Mouse (Mus musculus) layer of hippocampus, adult 9-10 months (tissue): Measurements from ENCODE around the gene Gm12216.

Experiments
- DNase-seq: peaks from one replicate; pipeline ENCODE4 v3.0.0; 2022; ENCODE audit warnings: low spot score

Gene Gm12216

DNA sequence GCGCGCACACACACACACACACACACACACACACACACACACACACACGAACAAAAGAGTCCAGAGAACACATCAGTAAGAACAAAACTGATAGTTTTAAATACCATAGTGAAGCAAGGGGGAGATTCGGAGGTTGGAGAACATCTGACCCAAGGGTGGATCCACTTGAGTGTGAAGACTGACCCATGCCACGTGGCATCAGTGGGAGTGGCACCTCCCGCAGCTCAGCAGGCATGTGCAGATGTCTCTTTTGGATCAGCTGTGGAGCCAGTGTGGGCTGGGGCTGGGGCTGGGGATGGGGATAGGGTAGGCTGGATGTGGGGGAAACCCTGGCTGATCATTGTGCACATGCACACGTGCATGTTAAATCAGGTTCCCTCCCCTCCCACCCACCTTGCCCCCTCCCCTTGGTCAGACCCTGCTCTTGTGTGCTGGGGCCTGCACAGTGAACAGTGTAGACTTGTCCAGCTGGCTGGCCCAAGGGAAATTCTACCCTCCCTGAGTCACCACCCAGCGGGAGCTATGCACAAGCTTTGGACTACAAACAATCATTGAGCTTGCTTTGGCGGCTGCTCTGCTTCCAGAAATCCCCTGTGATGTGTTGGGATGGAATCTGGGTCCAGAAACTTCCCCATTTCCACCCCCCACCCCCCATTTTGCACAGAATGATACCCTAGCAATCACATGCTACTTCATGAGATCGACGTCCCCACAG is 37.7 kb downstream of the Gm12216 start:
- DNase-seq = no peak

DNA sequence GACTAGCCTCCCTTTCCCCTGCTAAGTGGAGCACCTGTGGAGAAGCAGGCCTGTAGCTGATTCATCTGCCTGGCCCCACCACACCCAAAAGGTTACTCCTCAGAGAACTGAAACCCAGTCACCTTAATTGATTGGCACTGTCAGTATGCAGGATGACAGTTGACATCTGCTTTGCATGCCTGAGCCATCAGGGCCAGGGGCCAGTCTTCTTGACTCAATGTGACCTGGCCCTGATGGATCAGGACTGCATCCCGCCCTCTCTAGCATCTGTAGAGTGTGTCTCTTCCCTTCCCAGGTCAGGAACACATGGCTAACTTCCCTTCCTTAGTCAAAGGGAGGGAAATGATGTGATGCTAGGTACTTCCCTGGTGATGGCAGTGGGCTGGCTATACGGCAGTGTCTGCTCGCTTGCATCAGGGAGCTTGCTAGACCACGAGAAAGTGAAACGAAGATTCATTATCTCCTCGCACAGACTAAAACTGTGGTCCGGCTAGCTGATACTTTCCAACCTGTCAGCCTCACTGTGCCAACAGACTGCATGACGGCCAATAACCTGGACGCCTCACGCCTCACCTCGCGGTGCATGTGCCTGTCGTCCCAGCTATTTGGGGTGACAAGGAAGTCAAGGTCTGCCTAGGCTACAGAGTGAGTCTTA is 38.4 kb downstream of the Gm12216 start:
- no peak for DNase-seq

DNA sequence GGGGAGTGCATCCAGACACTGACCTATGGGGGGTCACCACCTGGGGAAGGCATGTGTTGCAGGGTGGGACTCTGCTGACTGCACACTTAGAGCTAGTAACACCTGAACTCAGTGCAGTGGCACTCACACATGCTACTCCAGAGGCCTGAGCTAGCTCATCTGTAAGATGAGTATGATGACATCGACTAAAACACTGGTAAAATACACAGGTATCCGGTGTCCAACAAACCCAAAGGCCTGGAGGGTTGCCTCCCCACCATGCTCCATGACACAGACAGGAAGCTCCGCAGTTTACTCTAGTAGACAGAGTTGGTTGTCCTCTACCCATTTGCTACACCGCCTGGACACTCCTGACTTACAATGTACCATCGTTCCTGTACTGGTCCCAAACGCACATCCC is 39.5 kb downstream of the Gm12216 start:
- no peak for DNase-seq

DNA sequence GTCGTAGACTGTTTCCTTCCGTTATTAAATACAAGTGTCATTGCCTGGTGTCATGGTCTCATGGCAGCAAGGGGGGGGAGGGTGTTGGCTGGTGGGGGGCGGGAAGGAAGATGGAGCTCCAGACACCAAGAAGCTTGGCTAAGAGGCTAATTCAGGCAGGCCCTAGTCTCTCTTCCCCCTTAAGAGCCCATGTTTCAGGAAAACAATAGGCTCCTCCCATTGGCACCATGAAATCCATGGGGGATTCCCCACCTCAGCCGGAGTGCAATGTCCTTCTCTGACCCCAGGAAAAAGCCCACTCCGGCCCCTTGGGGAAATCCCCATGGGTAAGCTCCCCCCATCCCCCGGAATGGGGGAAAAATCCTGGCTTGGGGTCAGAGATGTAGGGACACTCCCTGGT is 40.3 kb downstream of the Gm12216 start:
- DNase-seq = no peak

DNA sequence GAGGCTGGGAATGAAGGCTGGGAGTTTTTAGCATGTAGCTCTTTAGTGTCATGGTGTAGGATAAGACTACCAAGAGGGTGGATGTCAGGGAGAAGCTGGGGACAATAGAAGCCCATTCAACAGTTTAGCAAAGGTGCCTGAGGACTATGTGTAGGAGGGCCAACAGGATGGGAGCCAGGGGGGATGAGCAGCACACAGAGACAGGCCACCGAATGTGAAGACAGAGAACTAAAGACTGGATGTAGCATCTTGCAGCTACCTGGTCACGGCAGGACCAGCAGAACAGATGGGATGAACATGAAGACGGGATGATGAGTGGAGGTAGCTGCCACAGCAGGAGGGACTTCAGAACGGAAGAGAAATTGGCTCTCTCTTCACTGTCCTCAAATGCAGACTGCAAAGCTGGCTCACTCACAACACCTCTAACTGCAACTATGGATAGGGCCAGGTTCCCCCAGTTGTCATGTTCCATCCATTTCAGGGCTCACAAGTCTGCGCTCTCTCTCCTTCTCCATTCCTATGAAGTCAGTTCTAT is 42.1 kb downstream of the Gm12216 start:
- DNase-seq = no peak

DNA sequence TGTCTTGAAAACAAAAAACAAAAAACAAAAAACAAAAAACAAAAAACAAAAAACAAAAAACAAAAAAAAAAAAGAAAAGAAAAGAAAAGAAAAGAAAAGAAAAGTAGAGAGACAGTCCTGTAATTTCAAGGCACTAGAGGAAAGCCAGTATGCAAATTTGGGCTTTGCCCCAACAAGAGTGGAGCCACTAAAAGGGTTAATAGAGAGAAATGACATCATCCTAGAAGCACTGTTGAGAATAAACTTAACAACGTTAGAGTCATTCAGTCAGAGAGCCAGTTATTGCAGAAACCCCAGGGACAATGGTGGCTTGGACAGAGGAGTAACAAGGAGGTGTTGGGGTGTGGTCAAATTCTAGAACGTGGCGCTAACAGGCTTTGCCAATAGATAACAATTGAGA is 44.2 kb downstream of the Gm12216 start:
- DNase-seq = no peak

DNA sequence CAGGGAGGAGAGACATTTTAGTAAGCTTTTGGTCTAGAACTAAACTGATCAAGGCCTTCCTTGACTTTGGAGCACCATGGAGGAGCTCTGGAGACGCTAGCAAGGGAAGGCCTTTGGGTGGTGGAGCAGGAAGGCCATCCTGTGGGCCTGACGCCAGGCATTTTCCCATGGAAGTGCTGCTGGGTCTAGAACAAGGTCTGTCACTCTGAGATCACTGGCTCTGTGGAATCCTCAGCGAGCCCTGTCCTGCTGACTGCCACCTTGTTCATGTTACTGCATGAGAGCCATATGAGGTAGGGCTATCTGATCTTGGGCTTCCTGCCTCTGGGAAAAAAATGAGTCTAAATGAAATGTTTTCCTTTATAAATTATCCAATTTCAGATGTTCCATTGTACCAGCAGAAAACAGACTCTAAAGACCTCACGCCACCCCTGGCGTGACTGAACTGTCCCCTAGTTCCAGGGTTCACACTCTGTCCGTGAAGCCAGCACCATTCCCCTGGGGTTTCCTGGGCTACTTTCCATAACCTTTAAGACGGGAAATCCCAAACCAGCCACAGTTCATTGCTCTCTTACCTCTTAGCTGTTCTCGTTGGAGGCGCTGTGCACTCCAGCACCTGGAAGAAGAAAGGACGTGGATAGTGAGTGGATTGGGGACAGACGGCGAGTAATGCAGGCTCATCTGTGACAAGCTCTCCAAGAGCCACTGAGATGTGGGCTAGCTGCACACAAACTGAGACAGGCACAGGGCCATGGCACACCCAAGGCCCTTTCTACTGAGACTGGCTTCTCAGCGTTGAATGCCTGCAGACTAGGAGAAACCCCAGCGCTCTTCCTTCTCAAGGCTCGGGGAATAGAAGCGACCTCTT is 45.8 kb downstream of the Gm12216 start:
- no peak for DNase-seq

DNA sequence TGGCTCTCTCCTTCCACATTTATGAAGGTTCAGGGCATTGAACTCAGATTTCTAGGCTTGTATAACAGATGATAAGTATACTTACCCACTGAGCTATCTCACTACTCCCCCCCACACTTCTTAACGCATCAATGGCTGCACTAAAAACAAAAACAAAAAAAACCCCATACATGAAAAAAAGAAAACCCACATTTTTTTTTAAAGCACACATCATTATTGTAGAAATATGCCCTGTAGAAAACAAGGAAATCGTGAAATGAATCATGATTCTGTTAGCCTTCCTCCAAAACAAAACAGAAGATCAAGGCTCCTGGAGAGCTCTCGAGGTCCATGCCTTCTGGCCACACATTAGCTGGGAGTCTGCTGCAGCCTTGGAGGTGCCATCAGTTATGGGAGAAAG is 47.7 kb downstream of the Gm12216 start:
- no peak for DNase-seq

DNA sequence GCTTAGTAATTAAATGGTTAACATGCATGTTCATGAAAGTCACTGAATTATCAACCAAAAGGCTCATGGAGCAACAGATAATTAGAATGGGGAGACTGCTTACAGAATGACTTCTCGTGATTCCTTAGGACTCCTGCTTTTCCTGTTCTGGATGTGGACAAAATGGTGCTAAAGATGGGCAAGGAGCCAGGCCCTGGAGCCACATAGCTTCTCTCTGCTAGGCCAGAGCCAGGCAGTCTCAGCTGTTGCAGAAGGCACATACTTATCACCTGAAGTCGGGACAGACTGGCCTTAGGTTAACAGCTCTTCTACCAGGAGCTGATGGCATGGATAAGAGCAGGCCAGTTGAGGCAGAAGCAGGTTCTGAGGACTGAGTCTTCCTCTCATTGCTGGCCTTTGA is 48.3 kb downstream of the Gm12216 start:
- no peak for DNase-seq

DNA sequence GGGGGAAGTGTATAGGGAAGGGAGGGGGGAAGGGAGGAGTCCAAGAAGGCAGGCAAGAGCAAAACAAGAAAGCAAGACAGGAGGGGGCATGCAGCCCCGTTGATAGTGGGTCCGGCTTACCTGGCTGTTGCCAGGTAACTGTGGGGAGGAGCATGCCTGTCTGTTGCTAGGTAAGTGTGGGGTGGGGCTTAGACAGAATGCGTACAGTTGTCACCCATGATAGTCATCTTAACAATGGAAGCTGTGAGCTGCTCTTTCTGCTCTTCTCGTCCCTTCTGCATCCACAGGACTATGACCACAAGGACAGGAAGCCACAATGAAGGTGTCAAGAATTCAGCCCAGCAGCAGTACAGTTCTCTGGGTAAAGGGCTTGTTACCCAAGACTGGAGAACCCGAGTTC is 48.9 kb downstream of the Gm12216 start:
- no peak for DNase-seq

DNA sequence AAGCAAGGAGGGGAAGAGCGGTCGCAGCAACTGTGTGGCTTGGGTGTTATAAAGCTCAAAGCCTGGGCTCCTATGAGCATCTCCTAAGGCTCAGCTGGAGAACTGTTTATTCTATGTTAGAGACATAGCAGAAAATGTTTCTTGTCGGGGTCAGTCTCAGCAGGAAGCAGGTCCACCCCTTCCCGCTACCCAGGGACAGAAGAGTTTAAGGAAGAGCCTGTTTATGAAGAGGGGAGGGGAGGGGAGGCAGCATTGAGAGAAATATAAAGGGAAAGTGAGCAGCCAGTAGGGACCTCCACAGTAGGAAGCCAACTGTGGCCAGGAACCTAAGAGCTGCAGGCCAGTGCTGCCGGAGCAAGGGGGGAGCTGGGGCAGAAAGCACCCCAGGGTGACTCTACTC is 49.7 kb downstream of the Gm12216 start:
- DNase-seq = no peak

DNA sequence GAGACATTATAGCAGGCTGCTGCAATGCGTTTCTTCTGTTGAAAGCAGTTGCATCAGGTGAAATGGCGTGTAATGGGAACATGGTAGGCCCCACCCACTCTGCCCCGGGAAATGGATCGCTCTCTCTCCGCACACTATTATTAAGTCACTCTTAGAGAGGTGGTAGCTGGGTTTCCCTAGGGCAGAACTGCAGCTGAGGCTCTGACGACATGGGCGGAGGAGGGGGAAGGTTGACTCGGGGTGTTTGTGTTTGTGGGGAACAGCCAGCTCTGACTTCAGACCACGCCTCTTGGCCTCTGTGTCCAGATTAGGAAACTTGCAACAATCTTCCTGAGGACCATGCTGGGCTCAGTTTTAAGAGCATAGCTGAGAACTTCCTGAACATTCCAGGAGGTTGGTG is 53.3 kb downstream of the Gm12216 start:
- DNase-seq = no peak

DNA sequence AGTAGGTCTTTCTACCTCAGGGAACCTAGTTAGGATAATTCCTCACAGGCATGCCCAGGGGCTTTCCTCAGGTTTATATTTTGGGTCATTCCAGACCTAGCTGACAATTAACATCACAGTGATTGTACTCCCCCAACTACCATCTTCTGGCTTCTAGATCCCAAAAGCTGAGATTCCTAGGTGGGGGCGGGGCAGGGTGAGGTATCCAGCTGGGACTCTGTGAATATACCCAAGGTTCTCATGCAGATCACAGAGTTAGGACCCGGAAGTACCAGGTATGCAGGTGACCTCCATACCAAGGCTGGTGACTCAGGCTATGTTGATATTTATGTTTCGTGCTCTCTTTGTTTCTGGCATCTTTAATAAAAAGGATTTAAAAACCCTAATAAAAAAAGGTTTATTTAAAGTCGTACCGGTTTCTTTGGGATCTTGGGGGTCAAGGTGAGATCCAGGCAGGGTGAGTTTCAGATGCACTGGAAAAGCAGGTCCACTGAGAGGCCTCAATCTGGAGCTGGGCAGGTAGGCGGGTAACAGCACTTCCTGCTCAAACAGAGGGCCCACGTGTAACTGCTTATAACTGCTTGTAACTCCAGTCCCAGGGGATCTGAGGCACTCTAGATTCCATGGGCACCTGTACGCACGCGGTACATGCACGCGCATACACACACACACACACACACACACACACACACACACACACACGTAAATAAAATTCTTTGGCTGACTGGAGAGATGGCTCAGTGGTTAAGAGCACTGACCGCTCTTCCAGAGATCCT is 54.3 kb downstream of the Gm12216 start:
- no peak for DNase-seq

DNA sequence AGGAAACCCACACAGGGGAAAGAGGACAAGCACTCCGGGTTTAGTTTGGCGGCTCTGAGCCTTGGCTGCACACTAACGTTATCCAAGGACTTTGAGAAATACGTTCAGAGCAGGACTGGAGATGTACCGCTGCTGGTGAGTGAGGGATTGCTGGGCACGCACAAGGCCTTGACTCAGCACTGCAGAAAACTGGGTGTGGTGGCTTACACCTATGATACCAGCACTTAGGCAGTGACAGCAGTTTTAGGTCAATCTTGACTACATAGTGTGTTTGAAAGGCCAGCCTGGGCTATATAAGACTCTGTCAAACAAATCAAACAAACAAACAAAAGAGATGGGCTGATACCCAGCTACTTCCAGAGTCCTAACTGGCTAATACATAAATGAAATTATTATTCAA is 55.6 kb downstream of the Gm12216 start:
- DNase-seq = no peak

DNA sequence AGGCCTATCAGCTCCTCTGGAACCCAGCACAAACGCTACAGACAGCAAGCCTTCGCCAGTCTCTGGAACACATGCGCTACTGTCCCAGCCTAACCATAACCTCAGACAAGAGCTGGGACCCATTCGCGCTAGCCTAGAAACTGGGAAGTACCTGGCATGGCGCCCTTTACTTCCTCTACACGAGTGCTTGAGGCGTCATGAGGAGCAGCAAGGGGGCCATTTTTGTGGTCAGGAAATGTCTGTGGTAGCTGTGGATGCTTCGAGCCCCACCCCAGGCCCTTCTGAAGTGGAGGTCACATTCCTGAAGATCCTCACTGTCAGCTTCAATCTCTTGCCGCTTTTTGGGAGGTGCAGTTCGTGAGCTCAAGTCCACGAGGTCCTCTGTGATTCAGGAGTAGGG is 56.0 kb downstream of the Gm12216 start:
- no peak for DNase-seq

DNA sequence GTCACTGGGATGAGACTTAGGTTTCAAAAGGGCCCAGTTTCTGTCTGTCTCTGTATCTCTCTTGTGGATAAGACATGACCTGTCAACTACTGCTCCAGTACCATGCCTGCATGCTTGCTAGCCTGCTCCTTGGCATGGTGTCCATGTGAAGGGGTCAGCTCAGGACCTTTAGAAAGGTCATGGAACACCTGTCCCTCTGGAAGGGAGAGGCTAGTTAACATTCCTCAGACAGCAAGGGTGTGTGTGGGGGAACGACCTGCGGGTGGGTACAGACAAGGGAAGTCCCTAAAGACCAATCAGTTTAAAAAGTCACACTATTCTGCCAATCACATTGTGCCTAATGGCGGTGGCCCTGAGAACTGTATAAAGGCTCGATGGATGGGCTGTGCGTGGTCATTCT is 58.1 kb downstream of the Gm12216 start:
- DNase-seq = no peak

DNA sequence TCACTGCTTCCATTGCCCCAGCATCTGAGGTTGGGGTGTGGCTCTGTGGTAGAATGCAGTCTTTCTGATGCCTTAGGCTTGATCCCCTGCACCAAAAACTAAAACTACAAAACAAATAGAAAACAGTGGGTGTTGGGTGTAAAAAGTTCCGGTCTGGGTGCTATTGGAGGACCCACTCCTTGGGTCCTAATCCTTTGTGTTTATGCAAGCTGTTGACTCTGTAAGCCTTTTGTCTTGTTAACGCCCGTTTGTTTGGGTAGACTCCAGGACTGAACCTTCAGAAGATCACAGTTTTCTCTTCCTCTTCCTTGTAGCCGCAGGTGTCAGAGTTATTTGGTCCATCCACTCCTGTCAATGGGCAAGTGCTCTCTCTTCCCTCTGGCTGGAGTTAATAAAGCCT is 59.0 kb downstream of the Gm12216 start:
- DNase-seq = no peak

DNA sequence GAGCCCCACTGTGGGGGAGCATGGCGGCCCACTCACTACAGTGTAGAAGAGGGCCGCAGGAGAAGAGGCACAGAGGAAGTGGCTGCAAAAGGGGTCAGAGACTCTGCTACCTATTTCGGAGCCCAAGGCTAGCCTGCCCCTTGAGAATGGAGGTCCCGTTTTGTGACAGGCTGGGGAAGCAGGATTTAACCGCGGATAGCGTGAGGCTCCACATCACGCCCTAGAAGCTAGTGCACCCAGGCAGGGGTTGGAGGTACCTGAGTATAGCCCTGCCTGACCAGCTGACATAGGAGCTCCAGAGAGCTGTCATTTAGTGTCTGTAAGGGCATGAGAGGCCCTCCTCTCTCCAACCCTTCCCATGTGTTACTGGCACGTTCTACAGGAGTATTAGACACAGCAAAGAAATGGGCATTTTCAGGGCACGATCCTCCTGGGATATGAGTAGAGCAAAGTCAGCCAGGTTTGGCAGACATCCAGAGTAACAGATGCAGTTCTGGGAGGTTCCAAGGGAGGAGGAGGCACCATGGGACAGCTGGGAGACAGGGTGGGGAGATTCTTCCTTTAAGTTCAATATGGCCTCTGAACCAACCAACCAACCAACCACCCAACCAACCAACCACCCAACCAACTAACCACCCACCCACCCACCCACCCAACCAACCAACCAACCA is 60.9 kb downstream of the Gm12216 start:
- no peak for DNase-seq

DNA sequence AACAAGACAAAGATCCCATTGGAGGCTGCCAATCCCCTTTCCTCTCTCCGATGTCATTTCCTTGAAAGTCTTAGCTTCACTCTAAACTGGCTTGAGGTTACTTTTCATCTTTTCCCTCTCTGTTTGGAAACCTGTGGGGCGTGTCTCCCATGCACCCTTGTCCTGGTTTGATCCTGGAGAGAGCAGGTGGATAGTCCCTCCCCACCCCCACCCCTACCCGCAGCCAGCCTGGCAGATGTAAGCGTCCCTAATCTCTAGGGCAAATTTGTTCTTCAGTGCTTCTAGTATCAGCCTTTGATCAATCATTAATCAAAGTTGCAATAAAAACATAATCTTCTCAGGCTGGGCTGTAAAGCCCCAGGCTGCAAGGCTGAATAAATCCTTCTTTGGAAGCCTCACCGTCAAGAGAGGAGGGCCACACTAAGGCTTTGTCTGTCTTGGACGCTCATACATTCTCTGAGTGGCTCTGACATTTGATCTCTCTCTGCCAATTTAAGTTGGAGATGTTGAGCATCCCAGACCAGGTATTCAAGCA is 61.6 kb downstream of the Gm12216 start:
- no peak for DNase-seq

DNA sequence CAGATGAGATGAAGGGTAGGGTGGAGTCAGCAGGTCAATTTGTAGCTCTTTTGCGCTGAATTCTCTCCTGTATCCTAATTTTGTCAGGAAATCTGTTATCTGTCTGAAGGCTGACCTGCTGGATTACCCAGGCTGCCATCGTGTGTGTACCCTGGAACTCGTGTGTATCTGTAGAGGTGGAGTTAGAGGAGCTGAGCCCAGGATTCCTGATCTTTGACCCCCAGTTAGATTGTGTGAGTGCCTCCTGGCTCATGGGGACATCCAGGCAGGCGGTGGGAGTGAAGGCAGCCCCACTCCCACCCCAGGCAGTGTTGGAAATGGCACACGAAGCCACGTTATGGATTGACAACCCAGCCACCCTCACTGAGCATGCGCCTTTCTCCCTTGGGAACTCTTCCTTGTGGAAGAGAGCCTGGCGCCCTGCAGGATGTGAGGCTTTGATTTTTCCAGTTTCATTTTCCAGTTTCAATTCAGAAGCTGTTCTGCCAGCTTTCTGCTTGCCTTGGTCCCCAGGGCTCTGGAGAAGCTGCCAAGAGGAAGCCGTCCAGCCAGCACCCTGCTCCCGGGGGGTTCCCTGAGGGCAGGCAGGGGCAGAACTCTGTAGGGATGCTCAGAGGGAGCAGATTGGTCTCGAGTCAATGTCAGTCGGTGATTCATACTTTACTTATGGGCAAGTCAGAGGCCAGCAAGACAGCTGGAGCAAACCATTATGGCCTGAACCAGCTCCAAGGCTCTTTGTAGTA is 62.5 kb downstream of the Gm12216 start:
- no peak for DNase-seq

DNA sequence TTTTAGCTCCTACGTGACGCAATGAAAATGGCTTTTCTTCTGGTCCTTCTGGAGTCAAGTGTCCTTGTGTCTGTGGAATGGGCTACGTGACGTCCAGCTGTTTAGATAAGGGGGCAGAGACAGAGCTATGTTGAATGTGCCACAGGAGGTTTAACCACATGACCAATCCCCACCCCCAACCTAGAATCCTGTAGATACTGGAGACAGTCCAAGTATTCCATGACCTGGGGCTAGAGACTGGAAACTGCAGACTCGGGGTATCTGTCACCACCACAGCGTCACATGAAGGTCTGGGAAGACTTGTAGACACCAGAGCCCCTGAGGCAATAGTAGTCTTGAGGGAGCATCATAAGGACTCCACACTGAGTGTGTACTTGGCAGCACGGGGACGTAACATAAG is 63.2 kb downstream of the Gm12216 start:
- no peak for DNase-seq
